Mouse (Mus musculus): ENCODE data around the gene Selplg.

DNA sequence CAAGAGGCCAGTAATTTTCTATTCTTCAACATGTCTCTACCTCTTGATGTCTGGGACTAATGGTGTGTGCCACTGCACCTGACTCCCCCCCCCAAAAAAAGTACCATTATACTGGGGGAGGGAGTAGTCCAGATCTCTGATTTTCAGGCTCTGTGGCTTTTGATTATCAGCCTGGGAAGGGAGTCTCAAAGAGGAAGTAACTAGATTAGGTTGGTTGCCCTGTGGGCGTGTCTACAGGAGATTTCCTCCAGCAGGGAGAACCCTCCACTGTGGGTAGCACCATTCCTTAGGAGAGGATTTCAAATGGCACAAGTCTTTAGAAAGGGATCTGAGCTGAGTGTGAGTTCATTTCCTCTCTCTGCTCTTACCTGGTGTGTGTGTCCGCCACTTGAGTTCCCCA lies 19.8 kb downstream of the Selplg start:
- no peak for TF ChIP-seq CTCF (IDR thresholded peaks at IDR 0.05)
- TF ChIP-seq EP300 (IDR thresholded peaks at IDR 0.05) = no peak
